Mouse (Mus musculus): ENCODE results near the gene Bok. TPM values are rescaled to one million over a fixed set of nuclear protein-coding genes. Genes with fewer than 3 reads are reported as not detected.

Gene Bok
- total RNA-seq, 2 experiments from 2014 or later: 5.6 to 6.4 TPM

DNA sequence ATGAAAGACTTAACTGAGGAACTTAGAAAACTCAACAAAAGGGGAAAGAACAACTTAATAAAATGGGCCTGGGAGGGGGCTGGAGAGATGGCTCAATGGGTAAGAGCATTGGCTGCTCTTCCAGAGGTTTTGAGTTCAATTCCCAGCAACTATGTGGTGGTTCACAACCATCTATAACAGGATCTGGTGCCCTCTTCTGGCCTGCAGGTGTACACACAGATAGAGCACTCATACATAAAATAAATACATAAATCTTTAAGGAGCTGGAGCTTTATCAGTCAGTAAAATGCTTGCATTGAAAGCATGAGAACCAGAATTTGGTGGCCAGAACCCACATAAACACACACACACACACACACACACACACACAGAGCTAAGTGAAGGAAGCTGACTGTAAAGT lies 57.5 kb downstream of the Bok start:
- no peak for DNase-seq

Other genes with a start within 250 kb of the Bok start
- gene Hdlbp, start 206.8 kb upstream of the Bok start, total RNA-seq (2021): 100 to 1,000 TPM; 229 to 252 TPM
- 10 to 100 TPM; 14.9 to 18.4 TPM for gene Farp2, start 173.6 kb upstream of the Bok start, total RNA-seq (2021)
- 100 to 1,000 TPM in 1 of 2 experiments, 10 to 100 TPM in 1; 98.8 to 104 TPM for gene Stk25, start 27.0 kb upstream of the Bok start, total RNA-seq (2021)
- gene Atg4b, start 65.8 kb downstream of the Bok start, total RNA-seq (2021): 10 to 100 TPM; 32.3 to 41.2 TPM
- gene Thap4, start 69.2 kb downstream of the Bok start, total RNA-seq (2021): 10 to 100 TPM; 32.3 to 38.8 TPM
- 10 to 100 TPM; 33.4 to 40.5 TPM for gene Dtymk, start 116.3 kb downstream of the Bok start, total RNA-seq (2021)
- gene Ing5, start 118.3 kb downstream of the Bok start, total RNA-seq (2021): 1 to 10 TPM; 4.8 to 5.7 TPM
- 10 to 100 TPM; 19.5 to 24.4 TPM for gene D2hgdh, start 139.2 kb downstream of the Bok start, total RNA-seq (2021)
- not detected for gene Gal3st2, start 175.6 kb downstream of the Bok start, total RNA-seq (2021)
- gene Gal3st2b, start 232.7 kb downstream of the Bok start, total RNA-seq (2021): under 1 TPM; 0.12 to 0.14 TPM

Measured in gastrocnemius, postnatal 10 days (tissue).